Mouse (Mus musculus) heart, postnatal 14 days (tissue): ENCODE data around the gene Lrsam1. TPM values are rescaled to one million over a fixed set of nuclear protein-coding genes. Genes with fewer than 3 reads are reported as not detected.

Experiments
- DNase-seq, 2 experiments: peaks; one replicate each; pipeline ENCODE4 v3.0.0; 2021 to 2022
- intact Hi-C: fragments of 180-260 bp; cut with DNase I; formaldehyde crosslinking; loops from one replicate; pipeline ENCODE4 v1.15.1; 2025
- total RNA-seq, 2 experiments: library from RNA; stranded (reverse); gene quantifications; 2 replicates each; pipeline ENCODE4 v1.2.3; 2021

The Lrsam1 gene
- total RNA-seq, 2 experiments from 2014 or later: 12.0 to 13.4 TPM

DNA sequence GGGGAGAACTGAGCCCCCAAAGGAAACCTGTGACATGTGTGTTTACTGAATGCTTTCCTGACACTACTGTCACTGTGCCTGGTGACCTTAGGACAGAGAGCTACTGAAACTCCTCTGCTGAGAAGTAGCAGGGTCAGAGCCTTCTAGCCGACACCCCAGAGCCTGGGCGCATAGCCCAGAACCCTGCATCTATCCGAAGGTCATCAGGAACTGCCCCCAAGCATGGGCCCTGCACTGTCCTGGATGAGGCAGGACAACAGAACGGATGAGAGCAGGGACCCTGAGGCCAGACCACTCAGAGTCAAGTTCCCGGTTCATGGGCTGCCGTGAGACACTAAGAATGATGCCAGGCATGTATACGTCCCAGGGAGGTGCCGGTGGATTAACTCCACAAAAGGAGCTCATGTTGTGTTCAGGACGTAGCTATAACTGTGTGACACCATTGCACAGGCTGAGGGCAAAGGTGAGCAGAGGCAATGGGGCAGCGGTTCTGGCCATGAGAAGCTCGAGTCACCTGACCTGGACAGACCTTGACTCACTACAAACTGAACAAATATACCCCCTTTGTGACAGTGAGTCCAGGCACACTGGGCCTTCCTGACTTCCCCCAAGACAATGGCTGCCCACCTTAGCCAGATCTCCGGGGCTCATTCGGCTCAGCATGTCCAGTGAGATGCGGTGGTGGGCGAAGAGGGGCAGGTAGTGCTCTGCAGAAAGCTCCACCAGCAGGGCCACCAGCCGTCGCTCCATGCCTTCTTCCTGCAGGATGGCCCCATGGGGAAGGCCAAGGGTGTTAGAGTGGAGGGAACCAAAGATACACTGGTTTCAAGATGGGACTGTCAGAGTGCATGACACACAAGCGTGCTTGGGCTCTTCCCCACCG is 32.2 kb downstream of the Lrsam1 start:
- no peak for DNase-seq
- intact Hi-C loops: loop anchor here (1.0 to 5.0 kb wide), 3 partner anchors 14 to 142 kb away; no protein-coding TSS in a partner anchor

DNA sequence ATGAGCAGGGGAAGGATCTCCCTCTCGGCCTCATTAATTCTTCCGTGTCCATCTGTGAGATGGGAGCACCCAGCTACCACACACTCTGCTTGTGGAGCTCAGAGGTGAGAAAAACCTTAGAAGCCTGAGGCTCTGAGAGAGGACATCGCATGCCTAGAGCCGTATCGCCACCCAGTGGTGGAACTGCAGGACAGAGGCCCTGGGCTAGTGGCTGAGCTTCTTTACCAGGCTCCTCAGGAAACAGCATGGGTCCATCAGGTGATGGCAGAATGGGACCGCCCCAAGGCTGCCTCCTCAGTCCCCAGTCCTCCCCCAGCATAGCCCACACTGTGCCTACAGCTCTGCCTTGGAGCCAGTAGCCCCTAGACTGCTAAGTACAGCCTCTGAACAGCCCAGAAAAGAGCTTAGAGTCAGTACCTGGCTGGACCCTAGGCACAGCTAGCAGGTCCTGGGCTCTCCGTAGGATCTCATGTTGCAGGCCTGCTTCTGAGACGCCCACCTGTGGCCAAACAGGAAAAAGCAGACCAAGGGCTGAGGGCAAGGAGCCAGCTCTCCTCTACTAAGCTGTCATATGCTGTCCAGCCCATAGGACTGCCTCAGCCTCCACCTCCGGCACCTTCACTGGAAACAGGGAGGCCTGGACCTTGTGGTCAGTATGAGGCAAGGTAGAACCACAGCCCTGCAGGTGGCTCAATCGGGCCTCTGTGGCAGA is 33.0 kb downstream of the Lrsam1 start:
- intact Hi-C loops: loop anchor here (1.0 to 5.0 kb wide), 3 partner anchors 14 to 141 kb away; no protein-coding TSS in a partner anchor

DNA sequence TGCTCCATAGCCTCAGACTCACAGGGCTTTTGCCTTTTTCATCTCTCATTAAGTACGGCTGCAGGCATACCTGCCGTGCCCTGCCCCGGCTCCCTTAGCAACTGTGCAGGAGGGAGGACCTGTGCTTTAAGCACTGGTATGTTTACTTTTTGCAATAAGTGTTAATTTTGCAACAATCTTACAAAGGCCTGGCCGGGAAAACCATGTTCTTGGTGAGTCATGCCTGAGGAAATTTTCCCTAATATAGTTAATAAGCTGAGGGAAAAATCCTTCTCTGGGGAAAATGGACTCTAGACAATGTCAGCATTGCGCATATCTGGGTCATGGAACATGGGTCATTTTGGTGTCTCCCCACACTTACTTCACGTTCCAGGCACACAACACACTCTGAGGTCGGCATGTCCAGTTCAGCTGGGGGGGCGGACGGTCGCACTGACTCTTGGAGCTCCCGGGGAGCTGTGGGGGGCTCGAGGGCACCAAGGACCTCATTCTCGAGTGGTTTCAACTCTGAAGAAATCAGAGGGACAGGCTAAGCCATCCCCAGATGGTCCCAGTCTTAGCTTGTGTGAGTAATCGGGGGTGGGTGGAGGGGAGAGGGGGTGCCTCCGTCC is 33.7 kb downstream of the Lrsam1 start:
- intact Hi-C loops: loop anchor here (1.0 to 5.0 kb wide), 3 partner anchors 13 to 140 kb away; no protein-coding TSS in a partner anchor
- DNase-seq: no peak

More for the DNA sequence above, 33.0 kb downstream of the Lrsam1 start:
- peak; percentile 81 to 85 for DNase-seq

DNA sequence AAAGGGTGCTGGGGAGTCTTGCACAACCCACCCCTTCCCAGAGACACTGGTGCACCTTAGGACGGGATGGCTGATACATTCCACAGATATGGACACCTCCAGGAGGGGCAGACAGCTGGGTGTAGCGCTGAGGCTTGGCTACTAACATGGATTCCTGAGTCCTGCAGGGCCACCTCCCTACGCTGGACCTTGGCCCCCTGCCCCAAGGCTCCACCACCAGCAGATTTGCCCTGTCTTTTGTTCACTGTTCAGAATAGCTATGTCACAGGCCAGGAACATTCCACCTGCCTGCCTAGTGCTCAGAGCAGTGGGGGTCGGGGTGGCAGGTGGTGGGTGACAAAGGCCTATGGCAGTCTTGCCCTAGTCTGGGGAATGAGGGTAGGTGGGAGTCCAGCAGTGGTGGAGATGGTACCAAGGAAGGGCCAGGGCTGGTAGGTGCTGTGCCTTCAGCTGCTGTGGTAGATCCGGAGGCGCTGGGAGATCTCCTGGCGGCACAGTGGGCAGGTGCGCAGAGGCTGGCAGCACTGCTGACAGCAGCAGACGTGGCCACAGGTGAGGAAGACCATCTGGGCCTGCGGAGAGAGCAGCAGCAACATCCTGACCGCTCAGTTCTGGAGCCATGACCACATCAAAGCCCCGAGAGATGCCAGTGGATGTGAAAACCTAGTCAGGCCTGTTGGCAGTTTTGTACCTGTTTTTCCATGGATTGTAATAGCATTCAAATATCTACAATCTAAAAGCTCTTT is 34.9 kb downstream of the Lrsam1 start:
- DNase-seq: no peak
- intact Hi-C loops: loop anchor here (5.0 kb wide), 1 partner anchor 139 kb away; no protein-coding TSS in a partner anchor

GRCm38 (mm10) chr2:32924306-32924844 is 37.0 kb downstream of the Lrsam1 start:
- DNase-seq: no peak
- intact Hi-C loops: no loop called here

- no peak for DNase-seq
- intact Hi-C loops: no loop called here
Measured at GRCm38 (mm10) chr2:32923551-32924250, 37.7 kb downstream of the Lrsam1 start.

DNA sequence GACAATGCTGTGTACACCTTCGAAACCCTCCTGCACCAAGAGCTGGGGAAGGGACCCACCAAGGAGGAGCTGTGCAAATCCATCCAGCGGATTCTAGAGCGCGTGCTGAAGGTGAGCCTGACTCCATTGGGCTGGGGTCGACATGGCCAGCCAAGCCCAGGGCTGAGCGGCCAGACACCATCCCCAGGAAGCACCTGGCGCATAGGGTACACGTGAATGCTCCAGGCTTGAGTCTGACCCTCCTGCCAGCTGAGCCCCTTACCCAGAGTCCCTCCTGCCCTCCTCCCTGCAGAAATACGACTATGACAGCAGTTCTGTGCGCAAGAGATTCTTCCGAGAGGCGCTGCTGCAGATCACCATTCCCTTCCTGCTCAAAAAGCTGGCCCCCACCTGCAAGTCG is 38.9 kb downstream of the Lrsam1 start:
- intact Hi-C loops: no loop called here
- DNase-seq: no peak

GRCm38 (mm10) chr2:32921801-32922380 is 39.5 kb downstream of the Lrsam1 start:
- no peak for DNase-seq
- intact Hi-C loops: no loop called here

- intact Hi-C loops: no loop called here
- DNase-seq: no peak
Measured at GRCm38 (mm10) chr2:32921235-32921634, 40.2 kb downstream of the Lrsam1 start.

DNA sequence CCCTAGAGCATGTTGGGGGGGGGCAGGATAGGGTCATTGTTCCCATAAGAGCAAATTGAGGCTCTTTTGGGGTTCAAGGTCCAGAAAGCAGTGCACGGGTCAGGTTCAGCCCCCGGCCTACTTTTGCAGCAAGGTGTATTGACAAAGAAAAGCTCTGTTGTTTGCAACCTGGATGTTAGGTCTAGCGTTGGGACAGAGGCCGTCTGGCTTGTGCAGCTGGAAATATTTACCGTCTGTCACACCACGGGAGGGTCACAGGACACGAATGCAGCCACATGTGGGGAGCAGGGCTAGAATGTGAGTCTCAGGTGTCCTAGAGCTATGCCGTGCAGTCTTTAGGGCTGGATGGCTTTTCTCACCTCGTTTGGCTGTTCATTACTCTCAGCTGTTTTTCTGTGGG is 43.0 kb downstream of the Lrsam1 start:
- no peak for DNase-seq
- intact Hi-C loops: no loop called here

DNA sequence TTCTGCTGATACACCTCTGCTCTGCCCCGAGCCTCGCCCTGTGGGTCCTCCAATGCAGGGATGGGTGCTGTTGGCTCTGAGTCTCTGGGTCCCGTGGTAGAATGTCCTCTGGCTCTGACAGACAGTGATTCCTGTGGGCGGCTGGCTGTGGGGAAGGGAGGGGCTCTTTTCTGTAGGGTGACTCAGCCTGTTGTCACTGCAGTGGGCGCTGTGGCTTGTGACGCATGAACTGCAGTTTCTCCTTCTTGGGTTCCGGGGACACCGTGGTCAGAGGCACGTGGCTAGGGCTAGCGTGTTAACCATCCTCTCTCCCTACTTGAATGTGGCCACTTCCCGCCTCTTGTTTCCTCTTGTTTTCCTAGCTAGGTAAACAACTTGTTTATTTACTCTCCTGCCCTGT is 43.9 kb downstream of the Lrsam1 start:
- DNase-seq: peak; percentile 38
- intact Hi-C loops: no loop called here

DNA sequence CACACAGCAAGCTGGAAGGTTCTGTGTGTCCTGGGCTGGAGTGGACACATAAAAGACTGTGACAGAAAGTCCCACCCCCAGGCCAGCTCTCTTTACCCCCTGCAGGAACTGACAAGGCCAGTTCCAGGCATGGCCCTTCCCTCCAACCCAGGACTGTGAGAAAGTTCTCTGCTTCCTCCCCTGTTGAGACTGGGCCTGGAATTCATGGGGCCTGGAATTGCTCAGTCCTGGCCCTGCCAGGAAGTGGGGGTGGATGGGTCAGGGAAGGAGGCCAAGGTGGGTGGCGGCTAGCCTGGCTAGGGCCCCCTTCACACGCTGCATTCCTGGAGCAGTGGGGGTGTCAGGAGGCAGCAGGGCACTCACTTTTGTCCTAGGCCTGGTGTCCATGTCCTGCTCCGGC is 46.5 kb downstream of the Lrsam1 start:
- DNase-seq: peak; percentile 70 to 84
- intact Hi-C loops: loop anchor here (2.0 kb wide), 1 partner anchor 14 kb away; no protein-coding TSS in a partner anchor

DNA sequence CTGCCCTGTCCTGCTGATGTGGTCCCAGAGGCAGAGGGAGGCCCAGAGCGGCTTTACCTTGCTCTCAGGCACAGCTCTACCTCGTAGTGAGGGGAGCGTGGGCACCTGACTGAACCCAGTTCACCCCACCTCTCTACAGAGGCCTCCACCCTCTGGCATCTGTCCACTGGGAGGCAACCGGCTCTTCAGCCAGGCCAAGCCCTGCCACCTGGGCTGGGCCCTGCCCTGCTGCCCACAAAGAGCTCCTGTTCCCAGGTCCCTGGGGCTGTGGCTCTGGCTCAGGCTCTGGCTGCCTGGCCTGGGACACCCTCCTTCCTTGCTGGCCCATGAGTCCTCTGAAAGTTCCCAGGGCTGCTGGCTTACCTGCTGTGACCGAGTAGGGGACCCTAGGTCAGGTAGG is 47.1 kb downstream of the Lrsam1 start:
- peak in 1 of 2 experiments; percentile 53 for DNase-seq
- intact Hi-C loops: loop anchor here (2.0 kb wide), 1 partner anchor 14 kb away; no protein-coding TSS in a partner anchor

GRCm38 (mm10) chr2:32912210-32912804 is 49.1 kb downstream of the Lrsam1 start:
- intact Hi-C loops: loop anchor here (1.0 to 2.0 kb wide), 3 partner anchors 38 to 136 kb away; no protein-coding TSS in a partner anchor
- DNase-seq: peak; percentile 84 to 91

- intact Hi-C loops: loop anchor here (1.0 to 2.0 kb wide), 3 partner anchors 37 to 135 kb away; no protein-coding TSS in a partner anchor
- DNase-seq: no peak
Measured at GRCm38 (mm10) chr2:32911639-32912182, 49.7 kb downstream of the Lrsam1 start.

DNA sequence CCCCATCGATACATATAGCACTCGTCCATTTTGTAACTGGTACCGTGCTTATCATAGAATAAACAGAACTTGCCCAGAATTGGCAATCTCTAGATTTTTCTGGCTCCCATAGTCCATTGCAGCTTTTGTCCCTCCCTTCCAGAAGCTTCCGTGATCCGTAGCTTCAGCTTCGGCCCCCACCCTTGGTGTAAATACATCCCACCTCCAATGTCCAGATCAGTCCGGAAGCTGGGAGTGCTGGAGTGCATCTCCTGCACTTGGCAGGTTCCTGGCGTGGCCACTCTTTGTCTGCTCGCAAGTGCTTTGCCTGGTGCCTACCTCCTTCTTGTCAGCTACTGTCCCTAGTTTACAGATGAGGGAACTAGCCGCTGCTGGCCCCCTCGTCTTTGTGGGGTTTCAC is 52.6 kb downstream of the Lrsam1 start:
- peak; percentile 42 to 48 for DNase-seq
- intact Hi-C loops: no loop called here

- intact Hi-C loops: no loop called here
- peak; percentile 62 to 75 for DNase-seq
Measured at GRCm38 (mm10) chr2:32908272-32908671, 53.1 kb downstream of the Lrsam1 start.

DNA sequence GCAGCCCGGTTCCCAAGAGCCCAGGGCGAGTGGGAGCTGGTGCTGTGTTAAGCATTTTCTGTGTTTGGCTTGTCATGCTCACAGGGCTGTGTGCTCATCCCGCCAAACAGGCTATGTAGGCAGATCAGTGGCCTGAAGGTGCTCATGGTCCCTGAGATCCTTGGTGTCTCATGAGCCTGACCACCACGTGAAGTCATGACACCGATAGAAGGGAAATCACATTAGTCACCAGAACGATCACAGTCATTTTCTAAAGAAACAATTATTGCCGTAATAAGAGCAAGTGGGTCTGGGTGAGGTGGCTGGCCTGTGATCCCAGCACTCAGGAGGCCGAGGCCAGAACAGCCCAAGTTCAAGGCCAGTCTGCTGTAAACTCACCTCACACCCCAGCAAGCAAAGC is 54.0 kb downstream of the Lrsam1 start:
- intact Hi-C loops: no loop called here
- DNase-seq: no peak
